Mouse (Mus musculus) A20 (cell line): ENCODE measurements around the gene Hist3h2a.

Experiments
- DNase-seq: peaks from one replicate; pipeline ENCODE4 v3.0.0-alpha.2; 2011; ENCODE audit warnings: low read depth, low spot score

Gene Hist3h2a

DNA sequence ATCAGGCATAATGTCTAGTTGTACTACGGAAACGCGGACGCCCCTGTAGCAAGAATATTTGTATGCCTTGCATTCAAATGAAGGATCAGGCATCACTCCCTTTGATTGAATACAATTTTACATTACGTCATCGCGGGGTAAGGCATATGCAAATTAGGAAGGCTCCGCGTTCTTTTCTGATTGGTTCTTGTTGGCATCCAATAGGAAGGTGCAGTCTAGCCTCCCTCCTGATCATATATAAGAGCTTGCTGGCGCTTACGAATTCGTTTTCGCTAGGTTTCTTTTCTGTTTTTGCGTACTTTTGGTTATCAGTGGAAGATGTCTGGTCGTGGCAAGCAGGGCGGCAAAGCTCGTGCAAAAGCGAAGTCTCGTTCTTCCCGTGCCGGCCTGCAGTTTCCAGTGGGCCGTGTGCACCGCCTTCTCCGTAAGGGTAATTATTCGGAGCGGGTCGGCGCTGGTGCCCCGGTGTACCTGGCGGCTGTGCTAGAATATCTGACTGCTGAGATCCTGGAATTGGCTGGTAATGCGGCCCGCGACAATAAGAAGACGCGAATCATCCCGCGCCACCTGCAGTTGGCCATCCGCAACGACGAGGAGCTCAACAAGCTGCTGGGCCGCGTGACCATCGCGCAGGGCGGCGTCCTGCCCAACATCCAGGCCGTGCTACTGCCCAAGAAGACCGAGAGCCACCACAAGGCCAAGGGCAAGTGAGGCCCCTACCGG lies at the start of gene Hist3h2a, which contains the start of gene Trim17:
Hist3h2a (plus strand) TSS at position 266 of the 723 bp plus-strand sequence.
Trim17 (plus strand) TSS at position 266 of the 723 bp plus-strand sequence.
- DNase-seq = peak; percentile 97

GRCm38 (mm10) chr11:58904838-58905237 lies 49.6 kb upstream of the Hist3h2a start:
- DNase-seq = peak; percentile 80

GRCm38 (mm10) chr11:58913776-58914175 lies 40.7 kb upstream of the Hist3h2a start:
- DNase-seq = no peak

GRCm38 (mm10) chr11:58914461-58915028 lies 39.9 kb upstream of the Hist3h2a start:
- peak; percentile 53 for DNase-seq

GRCm38 (mm10) chr11:58916879-58917744 lies 37.4 kb upstream of the Hist3h2a start:
- DNase-seq = peak; percentile 76

DNA sequence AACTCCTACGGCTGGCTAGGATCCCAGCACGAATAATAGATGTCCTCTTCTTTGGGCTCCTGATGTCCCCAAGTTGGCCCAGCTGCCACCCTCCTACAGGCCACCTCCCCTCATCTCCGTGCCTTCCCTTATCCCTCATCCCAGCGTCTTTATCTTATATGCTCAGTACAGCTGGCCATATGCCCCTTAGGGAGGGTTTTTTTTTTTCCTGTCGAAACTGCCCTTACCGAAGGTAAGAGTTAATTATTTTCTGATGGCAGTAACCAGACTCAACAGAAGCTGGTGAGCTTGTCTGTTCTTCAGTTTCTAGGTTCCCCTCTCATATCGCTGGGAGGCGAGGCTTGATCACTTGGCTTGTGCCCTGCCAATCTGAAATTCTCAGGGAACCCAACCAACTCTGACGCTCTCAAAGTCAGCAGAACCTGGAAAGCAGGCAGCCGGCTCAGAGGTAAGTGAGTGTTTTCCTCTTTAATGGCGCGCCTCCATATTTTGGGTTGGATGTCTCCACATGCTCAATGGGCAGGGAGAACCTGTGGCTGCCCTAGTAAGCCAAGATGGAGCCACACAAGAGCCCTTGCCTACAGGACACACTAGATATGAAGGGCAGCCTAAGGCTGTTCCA lies 36.6 kb upstream of the Hist3h2a start, which contains the start of gene Btnl10:
Btnl10 (plus strand) TSS at position 164 of the 622 bp plus-strand sequence.
- DNase-seq = no peak

DNA sequence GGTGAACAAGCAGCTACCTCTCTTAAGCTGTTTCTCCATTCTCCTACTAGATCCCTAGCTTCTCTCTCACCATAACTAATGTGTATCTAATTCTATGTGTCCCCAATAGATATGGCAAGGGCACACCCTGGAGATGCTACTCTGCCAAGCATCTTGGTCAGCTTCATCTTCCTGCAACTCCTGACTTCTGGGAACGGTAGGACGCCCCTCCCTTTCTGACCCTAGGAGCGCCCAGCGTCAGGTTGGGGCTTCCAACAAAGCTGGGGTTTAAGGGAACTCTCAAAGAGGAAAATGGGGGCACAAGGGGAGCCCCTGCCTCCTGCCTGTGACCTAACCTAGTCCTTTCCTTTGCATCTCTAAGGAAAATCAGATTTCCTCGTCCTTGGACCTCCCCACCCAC lies 35.7 kb upstream of the Hist3h2a start:
- no peak for DNase-seq

DNA sequence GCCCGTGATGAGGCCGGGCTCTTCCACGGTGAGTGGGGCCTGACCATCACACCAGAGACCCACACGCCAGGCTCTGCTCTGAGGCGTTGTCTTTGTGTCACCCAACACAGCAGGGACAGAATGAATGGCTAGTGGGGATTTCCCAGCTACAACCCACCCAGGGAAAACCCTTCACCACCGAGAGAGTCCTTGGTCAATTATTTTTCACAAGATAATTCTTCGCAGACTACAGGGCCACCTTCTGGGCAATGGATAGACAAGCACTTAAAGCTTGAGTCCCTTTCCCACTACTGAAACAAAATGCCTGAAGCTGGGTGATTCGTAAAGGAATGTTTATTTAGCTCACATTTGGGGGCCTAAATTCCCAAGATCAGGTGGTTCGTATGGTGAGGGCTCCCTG lies 32.1 kb upstream of the Hist3h2a start:
- no peak for DNase-seq

DNA sequence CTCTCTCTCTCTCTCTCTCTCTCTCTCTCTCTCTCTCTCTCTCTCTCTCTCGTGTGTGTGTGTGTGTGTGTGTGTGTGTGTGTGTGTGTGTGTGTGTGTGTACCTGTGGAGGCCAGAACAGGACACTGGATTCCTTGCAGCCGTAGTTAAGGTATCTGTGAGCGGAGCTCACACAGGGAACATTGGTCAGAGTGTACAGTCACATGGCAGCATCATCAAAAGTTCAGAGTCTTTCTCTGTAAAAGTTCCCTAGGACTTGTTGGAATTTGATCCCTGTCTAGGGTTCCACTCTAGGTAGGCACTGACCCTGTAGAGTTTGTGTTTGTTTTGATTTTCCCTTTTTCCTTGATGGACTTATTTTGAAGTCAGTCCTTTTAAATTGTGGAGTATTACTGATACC lies 27.8 kb upstream of the Hist3h2a start:
- no peak for DNase-seq

- DNase-seq = no peak
Measured at GRCm38 (mm10) chr11:58927053-58927452, 27.4 kb upstream of the Hist3h2a start.

DNA sequence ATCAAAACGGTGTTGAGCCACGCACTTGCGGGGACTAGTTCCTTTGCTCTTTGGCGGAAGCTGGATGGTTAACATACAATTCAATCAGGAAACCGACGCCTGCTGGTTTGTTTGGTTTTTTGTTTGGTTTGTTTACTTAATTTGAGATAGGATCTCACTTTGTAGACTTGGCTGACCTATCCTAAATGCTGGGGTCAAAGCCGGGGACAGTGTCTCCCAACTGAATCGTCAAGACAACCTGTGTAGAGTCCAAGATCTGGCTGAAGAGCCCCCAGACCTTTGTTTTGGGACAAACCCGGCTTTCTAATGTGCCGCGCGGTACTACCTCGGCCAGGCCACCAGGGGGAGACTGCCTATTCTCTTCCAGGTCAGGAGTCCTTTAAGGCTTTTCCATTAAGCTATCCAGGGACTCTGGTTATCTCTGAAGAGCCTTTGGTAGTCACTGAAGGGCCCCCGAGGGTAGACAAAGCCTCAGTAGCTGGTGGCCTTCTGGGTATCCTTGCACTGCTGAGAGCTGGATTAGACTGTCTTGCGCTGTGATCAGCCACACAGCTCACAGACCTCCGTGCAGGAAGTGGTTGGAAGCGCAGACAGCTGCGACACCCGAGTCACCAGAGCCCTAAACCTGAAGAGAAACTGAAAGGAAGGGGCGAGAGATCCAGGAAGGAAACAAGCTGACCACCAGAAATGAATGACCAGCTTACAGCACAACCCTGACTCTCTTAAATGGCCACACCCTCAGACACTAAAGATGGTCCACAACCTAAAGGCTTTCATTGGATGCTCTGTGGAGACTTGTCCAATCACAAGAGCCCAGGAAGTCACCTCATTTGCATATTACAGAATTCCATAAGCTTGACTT lies 26.5 kb upstream of the Hist3h2a start:
- peak; percentile 86 for DNase-seq

DNA sequence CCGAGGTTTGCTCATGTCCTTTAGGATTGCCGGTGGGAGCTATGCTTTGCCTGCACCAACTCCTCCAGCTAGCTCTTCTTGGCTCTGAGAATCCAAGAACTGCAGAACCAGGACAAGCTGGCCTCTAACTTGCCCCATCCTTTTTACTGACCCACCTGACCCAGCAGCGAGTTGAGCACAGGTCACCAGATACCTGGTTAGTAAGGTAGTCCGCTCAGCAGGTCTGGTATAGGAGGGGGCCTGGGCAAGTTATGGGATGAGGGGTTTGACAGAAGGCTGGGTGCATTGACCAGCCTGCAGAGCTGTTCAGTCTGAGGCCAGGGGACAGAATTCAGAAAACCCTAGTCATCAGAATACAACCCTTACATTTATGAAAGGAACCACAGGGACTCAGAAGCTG lies 25.4 kb upstream of the Hist3h2a start:
- DNase-seq = no peak

GRCm38 (mm10) chr11:58929641-58930040 lies 24.8 kb upstream of the Hist3h2a start:
- DNase-seq = no peak

- DNase-seq = no peak
Measured at GRCm38 (mm10) chr11:58930254-58930653, 24.2 kb upstream of the Hist3h2a start.

- DNase-seq = peak; percentile 22
Measured at GRCm38 (mm10) chr11:58931576-58931975, 22.9 kb upstream of the Hist3h2a start.

GRCm38 (mm10) chr11:58937909-58938308 lies 16.6 kb upstream of the Hist3h2a start:
- DNase-seq = no peak

DNA sequence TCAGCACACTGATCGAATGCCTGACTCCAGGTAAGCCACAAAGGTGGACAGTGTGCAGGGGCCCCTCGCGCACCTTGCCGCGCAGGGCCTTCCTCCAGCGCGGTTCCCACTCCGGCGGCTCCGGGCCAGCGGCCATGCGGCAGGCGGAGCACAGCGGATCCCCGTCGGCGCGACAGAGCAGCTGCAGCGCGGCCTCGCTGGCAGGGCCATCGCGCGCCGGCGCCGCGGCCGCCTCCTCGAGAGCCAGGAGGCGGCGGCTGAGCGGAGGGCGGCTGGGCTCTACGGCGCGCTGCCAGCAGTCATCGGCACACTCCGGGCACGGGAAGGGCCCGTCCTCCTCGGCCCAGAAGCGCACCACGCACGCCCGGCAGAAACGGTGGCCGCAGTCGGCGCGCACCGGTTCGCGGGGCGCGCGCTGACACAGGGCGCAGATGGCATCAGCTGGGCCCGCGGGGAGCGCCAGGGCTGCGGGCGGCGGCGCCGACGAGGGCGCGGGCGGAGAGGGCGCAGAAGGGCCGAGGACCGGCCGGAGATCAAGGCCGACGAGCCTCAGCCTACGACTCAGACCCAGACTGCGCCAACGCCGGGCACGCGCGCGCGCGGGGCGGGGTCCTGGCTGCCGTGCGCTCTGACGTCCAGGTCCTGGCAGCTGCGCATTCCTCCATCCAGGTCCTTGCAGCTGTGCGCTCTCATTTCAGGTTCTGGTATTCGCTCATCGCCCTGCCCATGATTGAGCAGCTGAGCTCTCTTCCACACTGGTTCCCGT lies 16.0 kb upstream of the Hist3h2a start, which contains the start of gene Rnf187:
Rnf187 (minus strand) TSS at position 595 of the 766 bp plus-strand sequence.
- peak; percentile 93 for DNase-seq

DNA sequence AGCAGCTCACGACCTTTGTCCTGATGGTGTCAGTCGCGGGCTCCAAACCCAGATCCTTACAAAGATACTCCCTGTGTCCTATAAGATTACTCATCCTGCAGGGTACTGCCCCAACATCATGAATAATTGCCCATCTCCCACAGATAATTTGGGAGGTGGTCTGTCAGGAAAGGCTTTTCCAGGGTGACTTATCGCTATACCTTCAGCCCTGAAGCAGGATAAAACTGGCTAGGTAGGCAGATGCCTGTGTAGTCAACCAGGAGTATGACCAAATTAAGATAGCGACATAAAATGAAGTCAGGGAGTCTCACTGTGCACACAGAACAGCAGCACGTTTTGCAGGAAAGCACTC lies 15.4 kb upstream of the Hist3h2a start:
- no peak for DNase-seq

DNA sequence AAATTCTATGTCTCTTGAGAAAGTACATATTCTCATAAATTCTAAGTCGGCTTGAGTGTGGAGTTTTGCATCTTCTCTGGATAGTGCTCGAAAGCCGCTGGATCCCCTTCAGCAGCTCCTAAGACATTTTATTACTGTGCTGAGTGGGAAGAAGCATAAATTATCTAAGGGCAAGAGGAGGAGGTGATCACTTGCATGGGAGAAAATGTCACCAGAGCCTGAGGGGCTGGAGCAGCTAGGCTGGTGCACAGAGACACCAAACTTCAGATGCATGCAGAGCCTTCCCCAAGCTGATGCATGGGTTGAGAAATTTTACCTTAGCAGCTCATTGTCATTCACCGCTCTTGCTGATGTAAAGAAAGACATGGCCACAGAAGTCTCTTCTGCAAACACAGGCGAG lies 10.3 kb upstream of the Hist3h2a start:
- no peak for DNase-seq

DNA sequence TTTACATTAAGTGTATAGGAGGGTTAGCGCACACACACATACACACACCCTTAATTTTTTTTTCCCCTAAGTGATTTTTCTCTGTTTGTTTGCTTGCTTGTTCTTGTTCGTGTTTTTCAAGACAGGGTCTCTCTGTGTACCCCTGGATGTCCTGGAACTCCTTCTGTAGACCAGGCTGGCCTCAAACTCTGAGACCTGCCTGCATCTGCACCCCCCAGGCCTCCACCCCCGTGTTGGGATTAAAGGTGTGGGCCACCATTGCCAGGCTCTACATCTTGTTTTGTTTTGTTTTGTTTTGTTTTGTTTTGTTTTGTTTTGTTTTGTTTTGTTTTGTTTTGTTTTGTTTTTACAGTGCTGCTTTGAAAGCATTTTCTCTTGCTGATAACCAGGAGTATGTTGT lies 7.2 kb upstream of the Hist3h2a start:
- DNase-seq = no peak
